Mouse (Mus musculus) intestine, embryonic 15.5 days (tissue): ENCODE measurements at regions not wholly inside any gene's neighbourhood (a gene's known extent, or its start where the extent isn't known, plus 50 kb on each side); places are given as distances from the start of the nearest gene placed in this dataset.

Experiments
- ATAC-seq: fragments of 200-750 bp; cut with Nextera tagmentation; 2 replicates; pipeline ENCODE4 v1.8.0; 2017; ENCODE audit warnings: moderate TSS enrichment, moderate library complexity
- H3K27ac ChIP-seq: fragments of 300-500 bp; sonication (generic); 2 replicates; pipeline ENCODE4 v1.5.1; 2015; ENCODE audit warnings: mild to moderate bottlenecking, inconsistent platforms
- H3K27me3 ChIP-seq: fragments of 300-500 bp; sonication (generic); replicated peaks from 2 replicates; pipeline ENCODE4 v1.6.1; 2015; ENCODE audit warnings: inconsistent platforms
- H3K36me3 ChIP-seq: fragments of 300-500 bp; sonication (generic); 2 replicates; pipeline ENCODE4 v1.6.1; 2015; ENCODE audit warnings: inconsistent platforms
- H3K4me1 ChIP-seq: fragments of 300-500 bp; sonication (generic); replicated peaks from 2 replicates; pipeline ENCODE4 v1.6.1; 2015; ENCODE audit warnings: inconsistent platforms
- H3K4me2 ChIP-seq: fragments of 300-500 bp; sonication (generic); replicated peaks from 2 replicates; pipeline ENCODE4 v1.6.1; 2015; ENCODE audit warnings: mild to moderate bottlenecking, inconsistent platforms
- H3K4me3 ChIP-seq: fragments of 300-500 bp; sonication (generic); replicated peaks from 2 replicates; pipeline ENCODE4 v1.5.1; 2015; ENCODE audit warnings: inconsistent platforms
- H3K9ac ChIP-seq: fragments of 300-500 bp; sonication (generic); 2 replicates; pipeline ENCODE4 v1.6.1; 2015; ENCODE audit warnings: inconsistent platforms
- H3K9me3 ChIP-seq: fragments of 300-500 bp; sonication (generic); 2 replicates; pipeline ENCODE4 v1.6.1; 2016; ENCODE audit warnings: inconsistent platforms
- WGBS: fragments of 180-500 bp; shearing (Covaris S2); methylation state at CpG from one replicate; pipeline ENCODE4 v1.1.7; 2015; 5-methylcytosine and 5-hydroxymethylcytosine counted together

GRCm38 (mm10) chr5:12127484-12128265 lies 209.8 kb downstream of the 4933402N22Rik start:
- H3K4me3 ChIP-seq: no peak overlapping the region

GRCm38 (mm10) chr5:12138961-12139360 lies 221.1 kb downstream of the 4933402N22Rik start:
- Histone ChIP-seq H3K27me3 (no peaks in the 10 kb centered on the region), H3K27ac (no peak overlapping the region), H3K9ac (no peak overlapping the region), H3K4me3 (no peak overlapping the region), H3K36me3 (no peaks in the 10 kb centered on the region), H3K4me2 (no peak overlapping the region), H3K4me1 (no peaks in the 10 kb centered on the region), H3K9me3 (no peaks in the 10 kb centered on the region)
- ATAC-seq: no peak

More at GRCm38 (mm10) chr5:12127484-12128265, 209.8 kb downstream of the 4933402N22Rik start:
- Histone ChIP-seq H3K27ac (no peak overlapping the region), H3K4me2 (no peak overlapping the region), H3K4me1 (no peaks in the 10 kb centered on the region), H3K27me3 (no peaks in the 10 kb centered on the region), H3K9ac (no peak overlapping the region), H3K36me3 (no peaks in the 10 kb centered on the region), H3K9me3 (no peaks in the 10 kb centered on the region)
- ATAC-seq: peak; percentile 47
- 66% methylated on average over 4 of the region's 4 CpGs for WGBS

GRCm38 (mm10) chr5:12153295-12153694 lies 229.9 kb upstream of the Sema3d start:
- no peaks in the 10 kb centered on the region for H3K4me1 ChIP-seq
- no peaks in the 10 kb centered on the region for H3K9me3 ChIP-seq
- H3K27me3 ChIP-seq: no peaks in the 10 kb centered on the region
- no peak overlapping the region for H3K4me3 ChIP-seq
- no peaks in the 10 kb centered on the region for H3K36me3 ChIP-seq
- 34% methylated on average over 4 of the region's 4 CpGs for WGBS
- no peak overlapping the region for H3K4me2 ChIP-seq
- H3K27ac ChIP-seq: no peak overlapping the region
- ATAC-seq: no peak
- no peak overlapping the region for H3K9ac ChIP-seq

DNA sequence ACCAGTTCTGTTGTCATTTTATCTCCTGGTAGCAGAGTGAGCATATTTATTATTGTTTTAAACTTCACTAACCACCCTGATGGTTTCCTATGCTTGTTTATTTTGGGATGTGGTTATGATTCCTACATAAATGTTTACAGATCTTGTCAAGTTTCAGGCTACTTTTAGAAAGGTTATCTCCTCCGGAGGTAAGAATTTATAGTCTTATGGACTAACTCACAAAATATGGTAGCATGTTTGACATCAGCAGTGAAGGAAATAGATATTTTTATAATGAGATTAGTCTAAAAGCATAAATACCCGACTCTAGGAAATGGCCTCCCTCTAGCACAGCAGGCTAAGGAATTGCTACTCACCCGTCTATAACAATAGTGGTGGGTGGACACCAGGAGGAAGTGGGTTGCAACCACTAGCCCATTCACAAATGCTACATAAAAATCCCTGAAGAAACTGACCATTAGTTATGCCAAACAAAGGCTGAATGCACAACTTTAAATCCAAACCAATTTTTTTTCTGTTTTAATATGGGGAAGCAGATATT lies 228.6 kb upstream of the Sema3d start:
- no peak overlapping the region for H3K9ac ChIP-seq
- H3K4me1 ChIP-seq: no peaks in the 10 kb centered on the region
- H3K4me3 ChIP-seq: no peak overlapping the region
- H3K27ac ChIP-seq: no peak overlapping the region
- H3K36me3 ChIP-seq: no peaks in the 10 kb centered on the region
- H3K27me3 ChIP-seq: no peaks in the 10 kb centered on the region
- no peak for ATAC-seq
- H3K9me3 ChIP-seq: no peaks in the 10 kb centered on the region
- no peak overlapping the region for H3K4me2 ChIP-seq
- 39% methylated on average over 3 of the region's 3 CpGs for WGBS

GRCm38 (mm10) chr5:12191681-12192080 lies 191.5 kb upstream of the Sema3d start:
- no peaks in the 10 kb centered on the region for H3K4me1 ChIP-seq
- no peak overlapping the region for H3K4me3 ChIP-seq
- no peak overlapping the region for H3K4me2 ChIP-seq
- H3K9ac ChIP-seq: no peak overlapping the region
- no peaks in the 10 kb centered on the region for H3K27me3 ChIP-seq
- no peak overlapping the region for H3K27ac ChIP-seq
- no peaks in the 10 kb centered on the region for H3K36me3 ChIP-seq
- no peaks in the 10 kb centered on the region for H3K9me3 ChIP-seq
- no peak for ATAC-seq
- WGBS: 67% methylated on average over 1 of the region's 1 CpGs

- no peak overlapping the region for H3K9ac ChIP-seq
- H3K9me3 ChIP-seq: no peaks in the 10 kb centered on the region
- H3K27me3 ChIP-seq: no peaks in the 10 kb centered on the region
- 44% methylated on average over 1 of the region's 1 CpGs for WGBS
- no peak overlapping the region for H3K4me2 ChIP-seq
- no peaks in the 10 kb centered on the region for H3K4me1 ChIP-seq
- no peak for ATAC-seq
- no peaks in the 10 kb centered on the region for H3K36me3 ChIP-seq
- H3K4me3 ChIP-seq: no peak overlapping the region
- H3K27ac ChIP-seq: no peak overlapping the region
Measured at GRCm38 (mm10) chr5:12207452-12207851, 175.7 kb upstream of the Sema3d start.

GRCm38 (mm10) chr5:12209631-12210030 lies 173.6 kb upstream of the Sema3d start:
- H3K4me1 ChIP-seq: no peaks in the 10 kb centered on the region
- WGBS: 69% methylated on average over 1 of the region's 1 CpGs
- H3K4me2 ChIP-seq: no peak overlapping the region
- H3K36me3 ChIP-seq: no peaks in the 10 kb centered on the region
- H3K9ac ChIP-seq: no peak overlapping the region
- no peaks in the 10 kb centered on the region for H3K27me3 ChIP-seq
- H3K27ac ChIP-seq: no peak overlapping the region
- H3K9me3 ChIP-seq: no peaks in the 10 kb centered on the region
- no peak overlapping the region for H3K4me3 ChIP-seq
- ATAC-seq: no peak

GRCm38 (mm10) chr5:12213448-12213847 lies 169.7 kb upstream of the Sema3d start:
- Histone ChIP-seq H3K36me3 (no peaks in the 10 kb centered on the region), H3K4me1 (no peaks in the 10 kb centered on the region), H3K4me3 (no peak overlapping the region), H3K27ac (no peak overlapping the region), H3K9me3 (no peaks in the 10 kb centered on the region), H3K4me2 (no peak overlapping the region), H3K27me3 (no peaks in the 10 kb centered on the region), H3K9ac (no peak overlapping the region)
- no peak for ATAC-seq
- 84% methylated on average over 3 of the region's 3 CpGs for WGBS

GRCm38 (mm10) chr5:12219424-12220107 lies 163.6 kb upstream of the Sema3d start:
- no peak overlapping the region for H3K4me3 ChIP-seq
- no peaks in the 10 kb centered on the region for H3K27me3 ChIP-seq
- no peaks in the 10 kb centered on the region for H3K36me3 ChIP-seq
- H3K27ac ChIP-seq: no peak overlapping the region
- H3K4me2 ChIP-seq: no peak overlapping the region
- H3K4me1 ChIP-seq: no peaks in the 10 kb centered on the region
- ATAC-seq: peak; percentile 49; the same call in 1 of the 2 replicates
- H3K9ac ChIP-seq: no peak overlapping the region
- H3K9me3 ChIP-seq: no peaks in the 10 kb centered on the region
- 62% methylated on average over 2 of the region's 2 CpGs for WGBS

DNA sequence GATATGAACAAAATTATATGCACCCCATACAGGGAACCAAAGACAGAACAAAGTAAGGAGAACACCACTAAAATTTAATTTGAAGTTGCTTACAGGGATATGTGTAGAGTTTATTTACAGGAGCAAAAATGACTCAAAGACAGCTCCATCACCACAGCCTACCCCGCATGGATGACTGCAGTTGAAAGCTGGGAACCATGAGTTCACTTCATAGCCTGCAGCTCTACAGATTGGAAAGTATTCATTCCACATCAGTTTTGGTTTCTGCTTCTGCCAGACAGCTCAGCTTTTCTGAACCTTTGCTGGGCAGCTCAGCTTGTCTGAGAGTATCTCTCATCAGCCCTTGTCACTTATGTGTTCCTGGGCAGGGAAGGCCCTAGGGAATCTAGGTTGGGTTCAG lies 160.6 kb upstream of the Sema3d start:
- no peaks in the 10 kb centered on the region for H3K36me3 ChIP-seq
- no peak overlapping the region for H3K4me3 ChIP-seq
- no peak overlapping the region for H3K27ac ChIP-seq
- no peaks in the 10 kb centered on the region for H3K9me3 ChIP-seq
- WGBS: 95% methylated on average over 1 of the region's 1 CpGs
- H3K9ac ChIP-seq: no peak overlapping the region
- no peak for ATAC-seq
- H3K4me1 ChIP-seq: no peaks in the 10 kb centered on the region
- no peaks in the 10 kb centered on the region for H3K27me3 ChIP-seq
- H3K4me2 ChIP-seq: no peak overlapping the region

GRCm38 (mm10) chr5:12233377-12234096 lies 149.6 kb upstream of the Sema3d start:
- no peak overlapping the region for H3K9ac ChIP-seq
- H3K4me3 ChIP-seq: no peak overlapping the region
- no peak overlapping the region for H3K27ac ChIP-seq
- WGBS: 65% methylated on average over 5 of the region's 5 CpGs
- H3K4me1 ChIP-seq: no peaks in the 10 kb centered on the region
- no peak overlapping the region for H3K4me2 ChIP-seq
- no peaks in the 10 kb centered on the region for H3K27me3 ChIP-seq
- no peak for ATAC-seq
- H3K9me3 ChIP-seq: no peaks in the 10 kb centered on the region
- no peaks in the 10 kb centered on the region for H3K36me3 ChIP-seq

GRCm38 (mm10) chr5:12243179-12243805 lies 139.9 kb upstream of the Sema3d start:
- H3K27ac ChIP-seq: no peak overlapping the region

More at GRCm38 (mm10) chr5:12243179-12243805, 139.9 kb upstream of the Sema3d start:
- H3K9ac ChIP-seq: no peak overlapping the region
- H3K4me2 ChIP-seq: no peak overlapping the region
- no peaks in the 10 kb centered on the region for H3K4me1 ChIP-seq
- H3K36me3 ChIP-seq: no peaks in the 10 kb centered on the region
- H3K27me3 ChIP-seq: no peaks in the 10 kb centered on the region
- 35% methylated on average over 9 of the region's 9 CpGs for WGBS
- ATAC-seq: no peak
- H3K4me3 ChIP-seq: no peak overlapping the region
- no peaks in the 10 kb centered on the region for H3K9me3 ChIP-seq
